Mouse (Mus musculus) midbrain, embryonic 11.5 days (tissue): ENCODE data around the gene Nfkbil1. TPM values are rescaled to one million over a fixed set of nuclear protein-coding genes. Genes with fewer than 3 reads are reported as not detected.
A peak's percentile ranks its signal among the peaks of the same experiment; 100 is the strongest.
"Not testable (repeated sequence)": the region's sequence is repeated elsewhere in the genome, so short reads cannot be mapped to it uniquely, and the experiment has no call there.

ENCODE experiments used
- ATAC-seq: fragments of 200-750 bp; cut with Nextera tagmentation; 2 replicates; pipeline ENCODE4 v1.8.0; 2017; ENCODE audit warnings: moderate TSS enrichment, moderate library complexity; ENCODE audit not compliant: low FRiP score
- DNase-seq: peaks from one replicate; pipeline ENCODE4 v3.0.0; 2015; ENCODE audit warnings: low spot score; ENCODE audit errors: missing footprints
- H3K27ac ChIP-seq: fragments of 300-500 bp; sonication (generic); 2 replicates; pipeline ENCODE4 v1.5.1; 2014; ENCODE audit warnings: low read depth, low read length
- H3K27me3 ChIP-seq: fragments of 300-500 bp; sonication (generic); 2 replicates; pipeline ENCODE4 v1.6.1; 2014; ENCODE audit warnings: mild to moderate bottlenecking, low read length, moderate library complexity, mixed read lengths; ENCODE audit not compliant: control insufficient read depth, insufficient read depth
- H3K36me3 ChIP-seq: fragments of 300-500 bp; sonication (generic); 2 replicates; pipeline ENCODE4 v1.6.1; 2014; ENCODE audit warnings: mild to moderate bottlenecking, low read length, moderate library complexity, mixed read lengths; ENCODE audit not compliant: control insufficient read depth, insufficient read depth
- H3K4me1 ChIP-seq: fragments of 300-500 bp; sonication (generic); 2 replicates; pipeline ENCODE4 v1.6.1; 2014; ENCODE audit warnings: low read length; ENCODE audit not compliant: control insufficient read depth, insufficient read depth
- H3K4me2 ChIP-seq: fragments of 300-500 bp; sonication (generic); 2 replicates; pipeline ENCODE4 v1.6.1; 2014; ENCODE audit warnings: mild to moderate bottlenecking, moderate library complexity
- H3K4me3 ChIP-seq: fragments of 300-500 bp; sonication (generic); 2 replicates; pipeline ENCODE4 v1.5.1; 2014; ENCODE audit warnings: low read depth, low read length
- H3K9ac ChIP-seq: fragments of 300-500 bp; sonication (generic); 2 replicates; pipeline ENCODE4 v1.6.1; 2014; ENCODE audit warnings: low read length
- H3K9me3 ChIP-seq: fragments of 300-500 bp; sonication (generic); 2 replicates; pipeline ENCODE4 v1.6.1; 2016; ENCODE audit warnings: low read length; ENCODE audit not compliant: control insufficient read depth
- WGBS: fragments of 180-500 bp; shearing (Covaris S2); extraction: QIAGEN DNeasy Blood & Tissue Kit; methylation state at CpG from one replicate; pipeline ENCODE4 v1.1.7; 2014; 5-methylcytosine and 5-hydroxymethylcytosine counted together
- polyA plus RNA-seq: library from polyadenylated mRNA; unstranded; fragments of >200 nt; fragmentation: Nextera tagmentation; extraction: Ambion mirVana; gene quantifications from 2 replicates; pipeline ENCODE4 v1.2.1, GENCODE M21; 2014

Gene Nfkbil1
- polyA plus RNA-seq, 1 experiment from 2014 or later = 4.4 TPM

DNA sequence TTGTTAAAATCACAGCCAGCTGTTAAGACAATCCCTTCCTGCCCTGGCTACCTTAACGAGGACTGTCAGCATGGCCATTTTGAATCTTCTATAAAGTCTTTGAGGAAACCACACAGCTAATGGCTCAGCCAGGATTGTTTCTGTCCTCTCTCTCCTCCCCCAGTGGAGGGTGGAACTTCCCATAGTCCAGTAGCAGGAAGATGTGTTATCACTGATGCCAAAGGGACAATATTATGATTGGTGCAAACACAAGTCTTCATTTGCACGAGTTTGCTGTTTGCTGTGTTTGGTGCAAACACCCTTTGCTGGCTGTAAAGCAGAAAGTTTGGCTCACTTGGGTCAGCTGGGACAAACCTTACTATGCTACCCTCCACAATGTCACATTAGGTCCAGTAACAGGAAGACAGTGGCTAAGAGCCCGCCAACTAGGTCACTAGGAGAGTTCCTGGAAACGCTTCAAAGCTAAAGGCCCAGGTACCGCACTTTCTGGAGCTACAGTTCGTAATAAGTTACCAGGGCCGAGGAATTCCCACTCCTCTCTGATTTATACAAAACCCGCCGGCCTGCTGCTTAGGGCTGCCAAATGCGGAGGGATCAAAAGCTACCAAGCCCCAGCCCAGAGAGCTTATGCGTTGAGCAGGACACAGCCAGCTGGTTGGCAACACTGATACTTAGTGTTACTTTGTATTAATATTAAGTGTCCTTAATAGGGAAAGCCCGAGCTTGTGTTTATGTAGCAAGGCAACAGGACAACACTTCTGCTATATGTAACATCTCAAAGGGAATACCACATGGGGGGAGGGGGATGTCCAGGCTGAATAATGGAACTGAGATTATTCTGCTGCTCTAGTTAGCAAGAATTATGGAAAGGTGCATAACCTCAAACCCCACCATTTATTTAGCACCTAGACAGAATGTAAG, 5.1 kb upstream of the Nfkbil1 start:
- H3K9ac ChIP-seq = peak overlapping the region; percentile 100
- H3K27me3 ChIP-seq = no peaks in the 10 kb centered on the region
- peak overlapping the region; percentile 97 for H3K4me2 ChIP-seq
- ATAC-seq (peak; percentile 1; the same call in 1 of the 2 replicates), DNase-seq (no peak)
- H3K9me3 ChIP-seq = no peaks in the 10 kb centered on the region
- H3K27ac ChIP-seq = peak overlapping the region; percentile 94; the same call in 1 of the 2 replicates
- 31% methylated on average over 12 of the region's 12 CpGs for WGBS
- H3K36me3 ChIP-seq = peaks cover 21% of the 10 kb centered on the region
- H3K4me3 ChIP-seq = peak overlapping the region; percentile 99
- peaks cover 38% of the 10 kb centered on the region for H3K4me1 ChIP-seq

DNA sequence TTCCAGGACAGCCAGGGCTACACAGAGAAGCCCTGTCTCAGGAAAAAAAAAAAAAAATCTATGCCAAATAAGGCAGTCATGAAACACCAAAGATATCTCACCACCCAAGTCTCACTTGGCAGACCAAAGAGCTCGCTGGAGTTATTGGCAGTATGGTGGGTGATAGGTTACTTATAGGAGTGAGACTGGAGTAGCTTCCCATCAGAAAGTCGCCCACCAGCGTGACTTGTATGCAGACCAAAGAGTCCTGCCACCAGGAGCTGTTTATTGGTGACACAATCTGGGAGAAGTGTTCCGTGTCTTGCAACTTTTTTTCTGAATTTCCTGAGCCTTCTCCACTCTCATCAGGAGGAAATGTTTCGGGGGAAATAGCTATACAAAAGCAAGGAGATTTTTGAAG, 4.1 kb upstream of the Nfkbil1 start:
- Histone ChIP-seq H3K27ac (no peak overlapping the region), H3K9ac (no peak overlapping the region), H3K27me3 (no peaks in the 10 kb centered on the region), H3K9me3 (no peaks in the 10 kb centered on the region), H3K4me3 (no peak overlapping the region), H3K36me3 (peaks cover 12% of the 10 kb centered on the region), H3K4me1 (peaks cover 31% of the 10 kb centered on the region), H3K4me2 (no peak overlapping the region)
- DNase-seq (no peak), ATAC-seq (no peak)
- WGBS = 84% methylated on average over 5 of the region's 5 CpGs

DNA sequence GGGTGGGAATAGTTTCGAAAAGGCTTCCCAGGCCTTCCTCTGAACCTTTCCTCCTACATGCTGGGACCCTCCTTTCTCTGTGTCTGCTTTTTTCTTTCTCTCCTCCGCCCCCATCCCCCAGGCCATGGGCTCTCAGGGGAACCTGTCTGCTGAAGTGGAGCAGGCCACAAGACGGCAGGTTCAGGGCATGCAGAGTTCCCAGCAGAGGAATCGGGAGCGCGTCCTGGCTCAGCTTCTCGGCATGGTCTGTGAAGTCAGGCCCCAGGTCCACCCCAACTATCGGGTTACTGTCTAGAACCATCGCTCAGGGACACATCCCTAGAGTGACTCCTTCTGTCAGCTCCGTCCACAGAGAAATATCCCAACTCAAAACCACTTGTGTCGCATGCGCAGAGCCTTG, 1.9 kb upstream of the Nfkbil1 start:
- DNase-seq (no peak), ATAC-seq (no peak)
- H3K4me1 ChIP-seq = peaks cover 15% of the 10 kb centered on the region
- H3K9ac ChIP-seq = no peak overlapping the region
- H3K9me3 ChIP-seq = no peaks in the 10 kb centered on the region
- H3K36me3 ChIP-seq = no peaks in the 10 kb centered on the region
- no peak overlapping the region for H3K4me2 ChIP-seq
- no peaks in the 10 kb centered on the region for H3K27me3 ChIP-seq
- WGBS = 84% methylated on average over 12 of the region's 12 CpGs
- H3K4me3 ChIP-seq = no peak overlapping the region
- no peak overlapping the region for H3K27ac ChIP-seq

DNA sequence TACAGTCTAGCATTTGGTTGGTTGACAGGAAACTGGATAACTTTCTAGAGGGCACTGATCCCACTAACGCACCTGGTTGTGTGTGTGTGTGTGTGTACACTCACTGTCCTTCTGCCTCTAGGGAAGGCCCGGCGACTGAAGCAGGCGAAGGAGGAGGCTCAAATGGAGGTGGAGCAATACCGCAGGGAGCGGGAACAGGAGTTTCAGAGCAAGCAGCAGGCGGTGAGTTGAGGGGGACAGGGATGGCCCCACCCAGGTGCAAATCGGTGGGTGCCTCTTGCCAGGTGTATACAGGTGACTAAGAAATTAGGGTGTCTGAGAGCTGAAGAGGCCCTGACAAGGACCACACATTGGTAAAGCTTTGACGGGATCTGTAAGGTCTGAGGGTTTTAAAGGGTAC, 1.4 kb upstream of the Nfkbil1 start:
- Histone ChIP-seq H3K36me3 (no peaks in the 10 kb centered on the region), H3K27ac (no peak overlapping the region), H3K27me3 (no peaks in the 10 kb centered on the region), H3K9ac (no peak overlapping the region), H3K4me1 (peaks cover 15% of the 10 kb centered on the region), H3K9me3 (no peaks in the 10 kb centered on the region), H3K4me3 (peak overlapping the region; percentile 61; the same call in 1 of the 2 replicates), H3K4me2 (no peak overlapping the region; the same call in 1 of the 2 replicates)
- DNase-seq (no peak), ATAC-seq (no peak)
- 73% methylated on average over 9 of the region's 9 CpGs for WGBS

DNA sequence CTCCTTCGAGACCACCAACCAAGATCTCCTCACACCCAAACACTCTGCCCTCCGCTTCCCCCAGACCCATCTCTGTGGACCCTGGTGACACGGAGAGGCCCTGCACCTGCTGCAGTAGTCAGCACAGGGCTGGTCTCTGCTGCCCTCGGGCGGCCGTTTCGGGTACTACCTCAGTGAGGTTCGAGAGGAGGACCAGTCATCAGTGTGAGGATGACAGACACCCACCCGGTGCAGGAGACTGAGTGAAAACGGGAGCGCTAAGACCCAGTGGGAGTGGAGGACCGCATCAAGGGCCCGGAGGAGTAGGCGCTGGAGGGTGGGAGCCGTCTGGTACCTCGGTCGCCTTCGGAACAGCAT, 776 bp upstream of the Nfkbil1 start:
- Histone ChIP-seq H3K9me3 (no peaks in the 10 kb centered on the region), H3K4me1 (peaks cover 18% of the 10 kb centered on the region), H3K27me3 (no peaks in the 10 kb centered on the region), H3K4me3 (peak overlapping the region; percentile 61), H3K36me3 (no peaks in the 10 kb centered on the region; the same call in 1 of the 2 replicates), H3K9ac (peak overlapping the region; percentile 91), H3K4me2 (peak overlapping the region; percentile 75), H3K27ac (peak overlapping the region; percentile 85)
- ATAC-seq (peak; percentile 80), DNase-seq (peak; percentile 100)
- WGBS = 1% methylated on average over 18 of the region's 18 CpGs

DNA sequence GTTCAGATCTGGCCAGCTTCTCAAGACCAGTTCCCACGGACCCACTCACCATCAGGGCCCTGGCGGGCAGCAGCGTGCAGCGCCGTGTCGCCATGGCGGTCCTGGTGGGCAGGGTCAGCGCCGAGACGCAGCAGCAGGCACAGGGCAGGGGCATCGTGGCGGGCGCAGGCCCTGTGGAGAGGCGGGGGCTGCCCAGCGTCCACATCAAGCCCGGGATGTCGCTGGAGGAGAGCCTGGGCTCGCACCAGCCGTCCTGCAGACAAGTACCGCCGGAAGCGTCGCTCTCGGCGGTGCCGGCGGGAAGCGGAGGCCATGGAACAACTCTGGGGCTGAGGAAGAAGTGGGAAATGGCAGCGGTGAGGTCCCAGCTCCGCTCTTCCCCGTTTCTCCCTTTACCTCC, 689 bp downstream of the Nfkbil1 start:
- H3K27ac ChIP-seq = peak overlapping the region; percentile 85
- no peaks in the 10 kb centered on the region for H3K9me3 ChIP-seq
- peak overlapping the region; percentile 75 for H3K4me2 ChIP-seq
- 10% methylated on average over 31 of the region's 31 CpGs for WGBS
- peak; percentile 5; the same call in 1 of the 2 replicates for ATAC-seq
- DNase-seq = peak; percentile 94
- H3K4me1 ChIP-seq = peaks cover 9% of the 10 kb centered on the region; the same call in 1 of the 2 replicates
- H3K36me3 ChIP-seq = peaks cover 6% of the 10 kb centered on the region; the same call in 1 of the 2 replicates
- H3K27me3 ChIP-seq = no peaks in the 10 kb centered on the region
- H3K4me3 ChIP-seq = peak overlapping the region; percentile 61
- peak overlapping the region; percentile 91 for H3K9ac ChIP-seq

DNA sequence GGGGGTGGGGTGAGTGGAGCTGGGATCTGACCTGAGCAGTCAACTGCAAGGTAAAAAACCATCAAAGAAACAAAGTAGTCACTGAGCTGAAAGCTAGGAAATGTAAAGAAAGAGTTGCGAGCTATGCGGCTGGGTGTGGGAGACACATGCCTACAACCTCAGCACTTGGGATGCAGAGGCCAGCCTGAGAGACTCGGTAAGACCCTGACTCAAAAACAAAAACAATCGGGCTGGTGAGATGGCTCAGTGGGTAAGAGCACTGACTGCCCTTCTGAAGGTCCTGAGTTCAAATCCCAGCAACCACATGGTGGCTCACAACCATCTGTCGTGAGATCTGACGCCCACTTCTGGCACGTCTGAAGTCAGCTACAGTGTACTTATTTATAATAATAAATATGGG, 1.5 kb downstream of the Nfkbil1 start:
- H3K27me3 ChIP-seq, H3K36me3 ChIP-seq, H3K9ac ChIP-seq, DNase-seq, H3K4me2 ChIP-seq, H3K9me3 ChIP-seq, H3K4me1 ChIP-seq, H3K27ac ChIP-seq, ATAC-seq, H3K4me3 ChIP-seq: not testable (repeated sequence)
- WGBS = 90% methylated on average over 7 of the region's 7 CpGs

DNA sequence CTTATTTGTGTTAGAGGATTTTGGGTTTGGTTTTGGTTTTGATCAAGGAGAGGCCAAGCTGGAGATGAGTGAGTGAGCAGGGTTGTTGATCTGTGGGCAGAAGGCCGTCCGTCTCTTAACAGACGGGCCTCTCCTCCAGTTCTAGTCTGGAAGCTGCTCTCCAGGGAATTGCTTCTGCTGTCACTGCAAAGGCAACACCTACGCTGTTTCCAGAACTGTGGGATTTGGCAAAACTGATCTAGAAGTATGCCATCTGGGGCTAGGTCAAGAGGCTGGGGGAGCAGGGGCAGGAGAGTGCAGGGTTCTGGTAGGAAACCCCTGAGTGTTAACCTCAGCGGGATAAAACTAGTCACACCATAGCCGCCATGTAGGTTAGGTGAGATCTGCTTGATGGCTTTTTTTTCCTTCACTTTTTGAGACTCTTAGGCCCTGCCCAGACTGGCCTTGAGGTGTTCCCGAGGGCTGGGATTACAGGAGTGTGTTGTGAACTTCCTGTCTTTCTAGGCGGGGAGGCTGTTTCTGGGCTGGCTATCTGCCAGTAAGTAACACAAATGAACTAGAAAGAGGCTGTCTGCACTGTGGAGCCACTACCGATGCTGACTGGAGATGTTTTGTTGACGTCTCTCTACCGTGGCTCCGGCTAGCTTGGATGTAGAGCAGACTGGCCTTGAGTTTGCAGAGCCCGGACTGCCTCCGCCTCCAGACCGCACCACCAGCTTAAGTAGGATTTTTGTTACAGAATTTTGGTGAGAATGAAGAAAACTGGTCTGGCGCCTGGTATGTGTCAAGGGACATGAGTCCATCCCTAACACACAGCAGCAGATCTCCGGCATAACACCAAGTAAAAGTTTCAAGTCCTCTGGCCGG, 2.2 kb downstream of the Nfkbil1 start, which contains the start of gene Atp6v1g2:
TSS of gene Atp6v1g2 (plus strand) at position 547 of the 867 bp plus-strand sequence.
- ATAC-seq = no peak
- H3K4me2 ChIP-seq = peak within 1 kb of the TSS; percentile 75

More for the DNA sequence above, 2.2 kb downstream of the Nfkbil1 start, which contains the start of gene Atp6v1g2:
- H3K9me3 ChIP-seq = no peaks in the 10 kb centered on the region
- H3K27me3 ChIP-seq = no peaks in the 10 kb centered on the region
- H3K27ac ChIP-seq = no peak within 1 kb of the TSS
- H3K36me3 ChIP-seq = peaks cover 6% of the 10 kb centered on the region
- no peak for DNase-seq
- peaks cover 9% of the 10 kb centered on the region; the same call in 1 of the 2 replicates for H3K4me1 ChIP-seq
- peak within 1 kb of the TSS; percentile 91; the same call in 1 of the 2 replicates for H3K9ac ChIP-seq
- 91% methylated on average over 18 of the region's 18 CpGs for WGBS
- peak within 1 kb of the TSS; percentile 61; the same call in 1 of the 2 replicates for H3K4me3 ChIP-seq
